Mouse (Mus musculus): ENCODE measurements around the gene Rab43.

GRCm38 (mm10) chr6:87797321-87797720 lies 14.6 kb downstream of the Rab43 start:
- TF ChIP-seq CTCF (IDR thresholded peaks at IDR 0.05) (no peak), POLR2A (IDR thresholded peaks at IDR 0.05; ENCODE audit: insufficient read depth, low read depth, low read length) (no peak), EP300 (IDR thresholded peaks at IDR 0.05; ENCODE audit: insufficient read depth, low read depth, low read length) (no peak)

Measured in heart, adult 2 months (tissue).